Comparison of ENCODE assay signal across 25 mouse cellular contexts in the genomic region with DNA sequence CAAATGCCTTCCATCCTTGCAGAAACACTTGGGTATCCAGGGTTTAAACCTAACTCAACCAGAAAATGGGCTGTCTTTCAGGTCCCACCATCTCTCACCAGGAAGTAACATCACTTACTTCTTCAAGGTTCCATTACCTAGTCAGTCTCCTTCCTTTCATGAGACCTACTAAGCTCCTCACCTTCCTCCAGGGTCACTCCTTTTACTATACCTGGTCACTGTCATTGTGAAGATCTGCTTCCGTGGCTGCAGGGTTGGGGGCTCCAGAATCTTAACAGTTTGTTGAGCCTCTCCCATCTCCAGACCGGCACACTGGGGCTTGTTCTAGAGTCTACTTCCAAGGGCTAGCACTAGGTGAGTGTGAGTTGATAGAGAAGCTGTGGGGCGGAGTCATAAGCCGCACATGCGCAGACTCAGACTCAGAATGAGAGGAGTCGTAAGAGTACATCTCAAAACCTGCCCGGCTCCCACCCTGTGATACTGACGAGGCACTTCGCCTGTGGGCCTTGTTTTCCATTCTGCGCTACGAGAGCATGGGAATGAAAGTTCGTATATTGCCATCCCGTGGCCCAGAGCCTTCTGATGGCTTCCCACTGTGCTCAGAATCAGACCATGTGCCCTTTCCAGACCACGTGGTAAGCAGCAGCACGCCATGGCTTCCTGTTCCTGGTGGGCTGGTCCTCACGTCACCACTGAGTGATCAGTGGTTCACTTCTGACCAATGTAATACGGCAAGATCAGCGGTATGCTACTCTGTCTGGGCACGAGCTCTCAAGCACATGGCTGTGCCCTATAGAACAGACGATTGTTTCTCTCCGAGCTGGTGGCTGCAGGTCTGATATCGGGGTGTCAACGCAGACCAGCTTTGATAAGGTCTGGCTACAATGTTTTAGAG. TPM values are rescaled to one million over a fixed set of nuclear protein-coding genes. Genes with fewer than 3 reads are reported as not detected.
DNase-seq lines count a peak whose midpoint lies in the region; ATAC-seq and TF ChIP-seq lines count a peak whose summit lies in the region.
"Had no signal": no experiment of that assay in that cellular context is flagged by ENCODE, and none has a peak within 500 bp of the region (broad histone marks: within the 10 kb centered on the region; RNA-seq: fewer than 3 reads in every experiment).

No protein-coding gene starts in this region.

- dilution Hi-C loops in CH12.LX (cut with MboI; ENCODE audit: extremely low pct_ligation_motif_present, extremely low pct_unique_long_range_greater_than_20kb, low sequenced_read_pairs): no loop called here

- H3K79me2 ChIP-seq in CH12.LX (replicated peaks; ENCODE audit: control insufficient read depth, extremely low read depth, insufficient read depth, poor library complexity, severe bottlenecking) (no peaks in the 10 kb centered on the region), MEL (ENCODE audit: control insufficient read depth, insufficient read depth, low read length, poor library complexity) (peaks cover 17% of the 10 kb centered on the region)

- WGBS in liver, embryonic 11.5 days: 86% methylated on average over 23 of the region's 23 CpGs
- 73% methylated on average over 23 of the region's 23 CpGs for WGBS in liver, embryonic 12.5 days (ENCODE audit: insufficient replicate concordance)
- WGBS in embryonic facial prominence, embryonic 10.5 days: 92% methylated on average over 23 of the region's 23 CpGs

- no peak overlapping the region for H3K27ac ChIP-seq in liver, embryonic 11.5 days (ENCODE audit: low read depth, low read length)
- H3K27ac ChIP-seq in liver, embryonic 12.5 days: no peak overlapping the region
- no peak overlapping the region for H3K27ac ChIP-seq in CH12.LX (ENCODE audit: insufficient read depth, low read depth)
- peak overlapping the region; percentile 86 for H3K27ac ChIP-seq in MEL (ENCODE audit: control insufficient read depth, low read depth, low read length)
- no peak overlapping the region for H3K27ac ChIP-seq in embryonic facial prominence, embryonic 10.5 days (replicated peaks)
- H3K27ac ChIP-seq: embryonic facial prominence, embryonic 12.5 days; embryonic facial prominence, embryonic 15.5 days; forebrain, embryonic 12.5 days; forebrain, embryonic 15.5 days; heart, embryonic 13.5 days; hindbrain, embryonic 12.5 days; hindbrain, embryonic 15.5 days had no signal

- no peaks in the 10 kb centered on the region for H3K9me3 ChIP-seq in liver, embryonic 11.5 days (ENCODE audit: control insufficient read depth, low read length)
- no peaks in the 10 kb centered on the region for H3K9me3 ChIP-seq in liver, embryonic 12.5 days (replicated peaks)
- H3K9me3 ChIP-seq in CH12.LX (replicated peaks; ENCODE audit: low read length) (peaks cover 6% of the 10 kb centered on the region), MEL (replicated peaks; ENCODE audit: insufficient read depth, low read length) (no peaks in the 10 kb centered on the region)
- no peaks in the 10 kb centered on the region for H3K9me3 ChIP-seq in embryonic facial prominence, embryonic 10.5 days
- H3K9me3 ChIP-seq: embryonic facial prominence, embryonic 12.5 days; embryonic facial prominence, embryonic 15.5 days; forebrain, embryonic 12.5 days; forebrain, embryonic 15.5 days; heart, embryonic 13.5 days; hindbrain, embryonic 12.5 days; hindbrain, embryonic 15.5 days had no signal

- H3K36me3 ChIP-seq in liver, embryonic 11.5 days (ENCODE audit: control insufficient read depth, insufficient read depth, low read length): no peaks in the 10 kb centered on the region
- H3K36me3 ChIP-seq in liver, embryonic 12.5 days: no peaks in the 10 kb centered on the region
- H3K36me3 ChIP-seq in CH12.LX (replicated peaks in 1 of 2; ENCODE audit: control insufficient read depth in 1 of 2, insufficient read depth in 1 of 2, low read length in 1 of 2): no peaks in the 10 kb centered on the region
- peaks cover 0 to 34% of the 10 kb centered on the region in 2 experiments; a peak in 2 of 4 replicates for H3K36me3 ChIP-seq in MEL (ENCODE audit: control insufficient read depth in 1 of 2, insufficient read depth in 2 of 2, low read length in 2 of 2)
- no peaks in the 10 kb centered on the region for H3K36me3 ChIP-seq in embryonic facial prominence, embryonic 10.5 days (replicated peaks)
- H3K36me3 ChIP-seq: embryonic facial prominence, embryonic 12.5 days; embryonic facial prominence, embryonic 15.5 days; forebrain, embryonic 12.5 days; forebrain, embryonic 15.5 days; heart, embryonic 13.5 days; hindbrain, embryonic 12.5 days; hindbrain, embryonic 15.5 days had no signal

- H3K9ac ChIP-seq in liver, embryonic 11.5 days (ENCODE audit: low read depth, low read length): no peak overlapping the region
- no peak overlapping the region for H3K9ac ChIP-seq in liver, embryonic 12.5 days
- H3K9ac ChIP-seq in CH12.LX (ENCODE audit: insufficient read depth, low read depth): no peak overlapping the region
- H3K9ac ChIP-seq in MEL (ENCODE audit: control insufficient read depth, low read depth, low read length, poor library complexity, severe bottlenecking): peak overlapping the region; percentile 68
- H3K9ac ChIP-seq: embryonic facial prominence, embryonic 12.5 days; embryonic facial prominence, embryonic 15.5 days; forebrain, embryonic 12.5 days; forebrain, embryonic 15.5 days; heart, embryonic 13.5 days; hindbrain, embryonic 12.5 days; hindbrain, embryonic 15.5 days had no signal

- no peak overlapping the region for H3K4me3 ChIP-seq in liver, embryonic 11.5 days (ENCODE audit: low read depth, low read length)
- H3K4me3 ChIP-seq in liver, embryonic 12.5 days: no peak overlapping the region
- H3K4me3 ChIP-seq in CH12.LX (replicated peaks in 1 of 3; ENCODE audit: low read depth in 2 of 3, low read length in 2 of 3, poor library complexity in 1 of 3) (no peak overlapping the region), MEL (ENCODE audit: control insufficient read depth in 1 of 2, insufficient read depth in 1 of 2, low read depth in 2 of 2, low read length in 2 of 2) (peak overlapping the region; percentile 72 to 78)
- no peak overlapping the region for H3K4me3 ChIP-seq in embryonic facial prominence, embryonic 10.5 days
- H3K4me3 ChIP-seq: embryonic facial prominence, embryonic 12.5 days; embryonic facial prominence, embryonic 15.5 days; erythroblast, embryonic 14.5 days; forebrain, embryonic 12.5 days; forebrain, embryonic 15.5 days; heart, embryonic 13.5 days; hindbrain, embryonic 12.5 days; hindbrain, embryonic 15.5 days had no signal

- TF ChIP-seq RAD21 in CH12.LX (IDR thresholded peaks at IDR 0.05; ENCODE audit: low read depth, low read length): no peak
- TF ChIP-seq RAD21 in MEL (IDR thresholded peaks at IDR 0.05; ENCODE audit: low read depth, low read length): no peak

- TF ChIP-seq EP300 in CH12.LX (IDR thresholded peaks at IDR 0.05; ENCODE audit: low read length) (no peak), MEL (IDR thresholded peaks at IDR 0.05; ENCODE audit: low read depth in 1 of 2, low read length in 2 of 2) (peak; percentile 8 to 12; a peak in 1 of 4 replicates)

- ATAC-seq in liver, embryonic 11.5 days (replicated peaks; ENCODE audit: low FRiP score): no peak
- no peak for ATAC-seq in liver, embryonic 12.5 days
- peak; percentile 26; the same call in 1 of the 2 replicates for ATAC-seq in megakaryocyte progenitor cell, adult 5-6 weeks (replicated peaks; ENCODE audit: poor library complexity)
- no peak for ATAC-seq in erythroblast, adult 5-6 weeks (replicated peaks; ENCODE audit: low FRiP score, poor library complexity, severe bottlenecking)
- ATAC-seq: activated CD4-positive, CD25-positive, alpha-beta regulatory T cell, adult 4 months; CD4-positive, CD25-positive, alpha-beta regulatory T cell, adult 4 months; forebrain, embryonic 15.5 days; intestine, embryonic 16.5 days had no signal

- DNase-seq in liver, embryonic 11.5 days (ENCODE audit: low spot score): peak; percentile 25
- no peak for DNase-seq in CH12.LX (ENCODE audit: extremely low read depth)
- DNase-seq in MEL (ENCODE audit: low read depth, low spot score): peak; percentile 98
- DNase-seq in embryonic facial prominence, embryonic 10.5 days (ENCODE audit: low spot score): no peak
- DNase-seq: adrenal gland, adult 8-10 months; adrenal gland, postnatal 25 days; cerebellum, adult 18-20 months; cerebellum, adult 9-10 months; cerebellum, postnatal 14 days; gastrocnemius, postnatal 25 days; kidney, adult 18-20 months had no signal

- no peaks in the 10 kb centered on the region; the same call in 1 of the 2 replicates for H3K4me1 ChIP-seq in liver, embryonic 11.5 days (replicated peaks; ENCODE audit: control insufficient read depth, insufficient read depth, low read length)
- H3K4me1 ChIP-seq in liver, embryonic 12.5 days: 0 out of 2 replicates have a peak, but pooled peaks cover 8% of the 10 kb centered on the region
- H3K4me1 ChIP-seq in CH12.LX (ENCODE audit: control insufficient read depth in 1 of 2, insufficient read depth in 2 of 2) (peaks cover 6 to 25% of the 10 kb centered on the region in 2 experiments; a peak in 3 of 4 replicates), MEL (ENCODE audit: control insufficient read depth in 1 of 2, insufficient read depth in 2 of 2, low read length in 2 of 2) (peaks cover 12 to 50% of the 10 kb centered on the region in 2 experiments; a peak in 3 of 4 replicates)
- 0 out of 2 replicates have a peak, but pooled peaks cover 7% of the 10 kb centered on the region for H3K4me1 ChIP-seq in embryonic facial prominence, embryonic 10.5 days
- H3K4me1 ChIP-seq: embryonic facial prominence, embryonic 12.5 days; embryonic facial prominence, embryonic 15.5 days; forebrain, embryonic 12.5 days; forebrain, embryonic 15.5 days; hindbrain, embryonic 12.5 days; hindbrain, embryonic 15.5 days had no signal

- no peak for TF ChIP-seq CTCF in CH12.LX (conservative IDR thresholded peaks at IDR 0.05 in 1 of 2, IDR thresholded peaks at IDR 0.05 in 1 of 2; ENCODE audit: low read depth in 2 of 2, low read length in 2 of 2)
- no peak for TF ChIP-seq CTCF in MEL (IDR thresholded peaks at IDR 0.05 in 2 of 3, conservative IDR thresholded peaks at IDR 0.05 in 1 of 3; ENCODE audit: control insufficient read depth in 1 of 3, insufficient read depth in 1 of 3, low read depth in 2 of 3, low read length in 3 of 3, poor library complexity in 1 of 3, severe bottlenecking in 1 of 3)

- H3K4me2 ChIP-seq in liver, embryonic 11.5 days: no peak overlapping the region
- no peak overlapping the region for H3K4me2 ChIP-seq in liver, embryonic 12.5 days
- H3K4me2 ChIP-seq in CH12.LX (ENCODE audit: insufficient read depth, low read depth, poor library complexity, severe bottlenecking): no peak overlapping the region
- H3K4me2 ChIP-seq: embryonic facial prominence, embryonic 12.5 days; embryonic facial prominence, embryonic 15.5 days; forebrain, embryonic 12.5 days; forebrain, embryonic 15.5 days; heart, embryonic 13.5 days; hindbrain, embryonic 12.5 days; hindbrain, embryonic 15.5 days had no signal

- TF ChIP-seq POLR2A in CH12.LX (IDR thresholded peaks at IDR 0.05; ENCODE audit: low read depth, low read length): no peak
- TF ChIP-seq POLR2A in MEL (IDR thresholded peaks at IDR 0.05; ENCODE audit: control insufficient read depth in 1 of 2, insufficient read depth in 1 of 2, low read depth in 1 of 2, low read length in 2 of 2, poor library complexity in 1 of 2): peak; percentile 90 to 95

- no peaks in the 10 kb centered on the region for H3K27me3 ChIP-seq in liver, embryonic 11.5 days (replicated peaks; ENCODE audit: control insufficient read depth, insufficient read depth, low read length)
- 0 out of 2 replicates have a peak, but pooled peaks cover 3% of the 10 kb centered on the region for H3K27me3 ChIP-seq in liver, embryonic 12.5 days (replicated peaks)
- no peaks in the 10 kb centered on the region for H3K27me3 ChIP-seq in CH12.LX (replicated peaks)
- no peaks in the 10 kb centered on the region for H3K27me3 ChIP-seq in MEL (ENCODE audit: control insufficient read depth in 1 of 2, insufficient read depth in 2 of 2, low read length in 2 of 2)
- H3K27me3 ChIP-seq in embryonic facial prominence, embryonic 10.5 days (replicated peaks; ENCODE audit: low read depth, poor library complexity, severe bottlenecking): no peaks in the 10 kb centered on the region
- H3K27me3 ChIP-seq: embryonic facial prominence, embryonic 12.5 days; embryonic facial prominence, embryonic 15.5 days; forebrain, embryonic 12.5 days; forebrain, embryonic 15.5 days; heart, embryonic 13.5 days; hindbrain, embryonic 12.5 days; hindbrain, embryonic 15.5 days had no signal

- in situ Hi-C loops in CH12.LX (cut with MboI; ENCODE audit: low pct_ligation_motif_present, low pct_unique_long_range_greater_than_20kb, low sequenced_read_pairs): no loop called here

RNA-seq across cellular contexts. Expression of gene Tdrd7, which starts 11.9 kb away (rescaled TPM):
- polyA plus RNA-seq in liver, embryonic 11.5 days (2014; fragmentation: Nextera tagmentation; extraction: Ambion mirVana): 6.1 and 7.9 TPM in 2 replicates
- polyA plus RNA-seq in liver, embryonic 12.5 days (2016; fragmentation: Nextera tagmentation; extraction: Ambion mirVana): 6.5 and 9.8 TPM in 2 replicates
- total RNA-seq in CH12.LX (2012; rRNA removed): 0.67 and 1.6 TPM in 2 replicates
- 2.1 and 2.7 TPM in 2 replicates for total RNA-seq in CH12.LX (2014; rRNA removed)
- 2.1 and 2.9 TPM in 2 replicates for polyA plus RNA-seq in CH12.LX (2012; ENCODE audit: insufficient read length, low read depth)
- total RNA-seq in MEL (2012; rRNA removed): 11.8 and 11.9 TPM in 2 replicates
- 1 to 10 TPM in 1 of 2 experiments, not detected in 1; 7.7 TPM for polyA plus RNA-seq in MEL (2012; ENCODE audit: insufficient read depth in 1 of 2, insufficient read length in 2 of 2, low read depth in 1 of 2, low replicate concordance in 2 of 2, missing spikeins in 1 of 2)
- total RNA-seq in megakaryocyte progenitor cell, adult 5-6 weeks (2015): 19.3 and 19.5 TPM in 2 replicates
- 5.7 and 6.3 TPM in 2 replicates for total RNA-seq in megakaryocyte progenitor cell, adult 5-6 weeks (2017)
- total RNA-seq in erythroblast, adult 5-6 weeks (2015; ENCODE audit: low replicate concordance): 14.2 and 25.1 TPM in 2 replicates
- total RNA-seq in erythroblast, adult 5-6 weeks (2017; ENCODE audit: low replicate concordance): 11.4 and 14.9 TPM in 2 replicates
- 5.4 and 6.0 TPM in 2 replicates for polyA plus RNA-seq in embryonic facial prominence, embryonic 10.5 days (2016; fragmentation: Nextera tagmentation; extraction: Ambion mirVana)
- polyA plus RNA-seq: erythroblast, embryonic 14.5 days had no signal

Comparison
In these comparisons a context has a peak if more than half of its experiments do, and no peak if none do; other contexts are left out.
1. DNase-seq: peak in liver, embryonic 11.5 days (single experiment) and MEL (single experiment); none in CH12.LX (single experiment) and embryonic facial prominence, embryonic 10.5 days (single experiment).
2. H3K4me3 ChIP-seq: peak in MEL (2 of 2); none in liver, embryonic 11.5 days (single experiment), liver, embryonic 12.5 days (single experiment), CH12.LX (0 of 3) and embryonic facial prominence, embryonic 10.5 days (single experiment).